Comparison of ENCODE assay signal across 8 mouse cellular contexts in the genomic region with DNA sequence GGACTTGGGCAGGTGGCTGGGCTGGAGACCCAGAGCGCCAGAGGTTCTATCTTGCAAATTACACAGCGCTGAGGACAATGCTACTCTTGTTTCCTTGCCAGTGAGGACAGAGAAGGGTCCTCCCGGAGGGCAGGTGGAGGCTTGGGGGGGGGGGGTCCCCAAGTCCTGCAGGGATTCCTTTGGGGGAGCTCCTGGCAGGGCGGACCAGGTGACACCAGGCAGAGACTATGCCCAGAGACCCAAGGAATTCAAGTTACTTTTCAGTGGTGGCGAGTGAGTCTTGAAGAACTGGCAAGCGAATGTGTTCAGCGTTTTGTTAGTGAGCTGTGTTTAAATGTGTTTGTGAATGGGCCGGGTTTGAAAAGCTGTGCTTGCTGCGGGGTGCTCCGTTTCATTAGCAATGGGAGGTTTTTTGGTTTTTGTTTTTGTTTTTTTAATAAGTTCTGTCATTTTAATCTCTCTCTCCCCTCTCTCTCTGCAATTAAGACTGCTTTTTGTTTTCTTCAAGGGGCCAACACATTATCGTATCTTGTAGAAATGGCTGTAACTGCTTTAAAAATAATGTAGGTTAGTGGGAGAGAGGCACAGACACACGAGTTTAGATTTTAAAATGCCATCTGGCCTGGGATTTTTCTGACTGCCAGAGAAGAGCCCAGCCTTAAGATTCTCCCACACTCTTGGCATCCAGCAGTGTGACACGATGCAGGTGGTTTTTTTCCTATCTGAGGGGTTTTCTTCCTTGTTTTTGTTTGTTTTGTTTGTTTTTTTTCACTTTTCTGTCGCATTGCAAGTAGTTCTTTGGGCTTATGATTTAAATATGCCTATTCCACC. TPM values are rescaled to one million over a fixed set of nuclear protein-coding genes. Genes with fewer than 3 reads are reported as not detected.
DNase-seq lines count a peak whose midpoint lies in the region; ATAC-seq and TF ChIP-seq lines count a peak whose summit lies in the region.

No protein-coding gene starts in this region.

- H3K4me1 ChIP-seq in heart, embryonic 12.5 days (replicated peaks) = peaks cover 30% of the 10 kb centered on the region
- H3K4me1 ChIP-seq in E14TG2a.4 (replicated peaks; ENCODE audit: low read depth, low read length) = peaks cover 43% of the 10 kb centered on the region
- H3K4me1 ChIP-seq in embryonic facial prominence, embryonic 13.5 days = peaks cover 19% of the 10 kb centered on the region
- peaks cover 27% of the 10 kb centered on the region for H3K4me1 ChIP-seq in limb, embryonic 10.5 days

- peak overlapping the region; percentile 14; the same call in 1 of the 2 replicates for H3K27ac ChIP-seq in heart, embryonic 12.5 days (ENCODE audit: poor library complexity, severe bottlenecking)
- no peak overlapping the region for H3K27ac ChIP-seq in embryonic facial prominence, embryonic 13.5 days
- H3K27ac ChIP-seq in limb, embryonic 10.5 days = peak overlapping the region; percentile 89

- peak overlapping the region; percentile 63 for H3K4me3 ChIP-seq in heart, embryonic 12.5 days
- H3K4me3 ChIP-seq in E14TG2a.4 (replicated peaks; ENCODE audit: low read length) = peak overlapping the region; percentile 79
- peak overlapping the region; percentile 71 for H3K4me3 ChIP-seq in embryonic facial prominence, embryonic 13.5 days
- H3K4me3 ChIP-seq in limb, embryonic 10.5 days = peak overlapping the region; percentile 74

- no peak for TF ChIP-seq CTCF in E14TG2a.4 (conservative IDR thresholded peaks at IDR 0.05; ENCODE audit: low read length)

- no peaks in the 10 kb centered on the region for H3K9me3 ChIP-seq in heart, embryonic 12.5 days (replicated peaks)
- H3K9me3 ChIP-seq in E14TG2a.4 (ENCODE audit: low read length) = peaks cover 10% of the 10 kb centered on the region; the same call in 1 of the 2 replicates
- H3K9me3 ChIP-seq in embryonic facial prominence, embryonic 13.5 days = no peaks in the 10 kb centered on the region
- no peaks in the 10 kb centered on the region for H3K9me3 ChIP-seq in limb, embryonic 10.5 days (replicated peaks)

- H3K9ac ChIP-seq in heart, embryonic 12.5 days = peak overlapping the region; percentile 87
- peak overlapping the region; percentile 81 for H3K9ac ChIP-seq in embryonic facial prominence, embryonic 13.5 days

- peak overlapping the region; percentile 97 for H3K4me2 ChIP-seq in heart, embryonic 12.5 days
- H3K4me2 ChIP-seq in embryonic facial prominence, embryonic 13.5 days = peak overlapping the region; percentile 99

- WGBS in heart, embryonic 12.5 days = 18% methylated on average over 14 of the region's 14 CpGs
- WGBS in embryonic facial prominence, embryonic 13.5 days = 13% methylated on average over 14 of the region's 14 CpGs
- 20% methylated on average over 14 of the region's 14 CpGs for WGBS in limb, embryonic 10.5 days

- intact Hi-C loops in heart, postnatal 10 days (cut with DNase I) = loop anchor here (5.0 kb wide), 2 partner anchors 58 to 138 kb away; no protein-coding TSS in a partner anchor

- H3K27me3 ChIP-seq in heart, embryonic 12.5 days (replicated peaks) = peaks cover 6% of the 10 kb centered on the region; the same call in 1 of the 2 replicates
- H3K27me3 ChIP-seq in E14TG2a.4 (ENCODE audit: insufficient read depth, low read length) = peaks cover 51% of the 10 kb centered on the region
- H3K27me3 ChIP-seq in embryonic facial prominence, embryonic 13.5 days = peaks cover 46% of the 10 kb centered on the region
- peaks cover 54% of the 10 kb centered on the region for H3K27me3 ChIP-seq in limb, embryonic 10.5 days (ENCODE audit: low read depth, poor library complexity, severe bottlenecking)

- H3K36me3 ChIP-seq in heart, embryonic 12.5 days = no peaks in the 10 kb centered on the region
- H3K36me3 ChIP-seq in E14TG2a.4 (ENCODE audit: insufficient read depth, low read length) = no peaks in the 10 kb centered on the region
- H3K36me3 ChIP-seq in embryonic facial prominence, embryonic 13.5 days = no peaks in the 10 kb centered on the region
- no peaks in the 10 kb centered on the region for H3K36me3 ChIP-seq in limb, embryonic 10.5 days

- no peak for ATAC-seq in heart, embryonic 12.5 days (ENCODE audit: insufficient number of reproducible peaks, low FRiP score)
- no peak; the same call in 1 of the 2 replicates for ATAC-seq in embryonic facial prominence, embryonic 13.5 days (ENCODE audit: insufficient number of reproducible peaks, insufficient read depth, low FRiP score, low TSS enrichment, low read depth)

- DNase-seq in heart, postnatal 10 days = no peak
- DNase-seq in limb, embryonic 10.5 days (ENCODE audit: low spot score) = no peak
- DNase-seq in right cerebral cortex, postnatal 25 days = peak; percentile 17
- DNase-seq in thymus, postnatal 10 days (ENCODE audit: low spot score in 2 of 2) = no peak
- no peak for DNase-seq in thymus, postnatal 4 days

RNA-seq across cellular contexts. Expression of gene Ddah1, which starts 1.1 kb away (rescaled TPM):
- 35.2 and 36.7 TPM in 2 replicates for polyA plus RNA-seq in heart, embryonic 12.5 days (2016; fragmentation: Nextera tagmentation; extraction: Ambion mirVana)
- total RNA-seq in heart, postnatal 10 days (2021) = 10 to 100 TPM; 10.6 to 13.6 TPM
- 29.8 and 39.4 TPM in 2 replicates for polyA plus RNA-seq in embryonic facial prominence, embryonic 13.5 days (2015; fragmentation: Nextera tagmentation; extraction: Ambion mirVana)
- 13.7 and 14.2 TPM in 2 replicates for polyA plus RNA-seq in limb, embryonic 10.5 days (2016; fragmentation: Nextera tagmentation; extraction: Ambion mirVana)
